Mouse (Mus musculus): ENCODE data around the gene Ly6g6f. TPM values are rescaled to one million over a fixed set of nuclear protein-coding genes. Genes with fewer than 3 reads are reported as not detected.

The Ly6g6f gene
- not detected in 2 replicates for polyA plus RNA-seq (2015; fragmentation: Nextera tagmentation; extraction: Ambion mirVana)

DNA sequence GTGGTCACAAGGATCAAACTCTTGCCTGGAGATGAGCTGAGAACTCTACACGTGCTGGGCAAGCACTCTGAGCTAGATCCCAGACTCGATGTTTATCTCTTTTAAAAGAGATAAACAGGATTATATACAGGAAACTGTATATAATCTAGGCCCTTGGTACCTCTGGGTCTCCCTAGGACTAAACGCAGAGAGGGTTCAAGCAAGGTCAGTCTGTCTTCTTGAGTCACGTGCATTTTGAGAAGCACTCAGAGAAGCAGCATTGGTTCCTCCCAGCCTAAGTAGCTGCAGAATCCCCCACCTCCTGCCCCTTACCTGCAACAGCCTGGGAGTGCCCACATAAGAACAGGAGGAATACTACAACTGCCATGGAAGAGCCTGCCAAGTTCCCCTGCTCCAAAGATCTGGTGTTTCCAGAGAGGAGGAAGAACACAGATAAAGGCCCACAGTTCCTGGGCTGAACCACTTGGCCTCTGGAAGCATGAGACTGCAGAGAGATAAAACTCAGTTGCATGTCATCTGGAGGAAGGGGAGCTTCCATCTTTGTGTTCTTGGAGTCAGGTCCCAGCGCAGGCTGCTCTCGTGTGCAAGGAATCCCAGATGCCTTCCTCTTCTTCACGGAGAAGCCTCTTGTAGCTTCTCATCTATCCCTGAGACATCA lies at the start of gene Ly6g6f:
Gene Ly6g6f, minus strand, starts transcription at position 403 of the 658 bp plus-strand sequence.
- Histone ChIP-seq H3K27ac (no peak within 1 kb of the TSS), H3K4me3 (replicated peaks) (no peak within 1 kb of the TSS), H3K36me3 (no peaks in the 10 kb centered on the region), H3K9ac (no peak within 1 kb of the TSS), H3K4me2 (no peak within 1 kb of the TSS), H3K27me3 (no peaks in the 10 kb centered on the region), H3K4me1 (peaks cover 7% of the 10 kb centered on the region), H3K9me3 (replicated peaks) (no peaks in the 10 kb centered on the region)
- WGBS: 77% methylated on average over 7 of the region's 7 CpGs
- no peak for ATAC-seq (replicated peaks; ENCODE audit: low FRiP score)

DNA sequence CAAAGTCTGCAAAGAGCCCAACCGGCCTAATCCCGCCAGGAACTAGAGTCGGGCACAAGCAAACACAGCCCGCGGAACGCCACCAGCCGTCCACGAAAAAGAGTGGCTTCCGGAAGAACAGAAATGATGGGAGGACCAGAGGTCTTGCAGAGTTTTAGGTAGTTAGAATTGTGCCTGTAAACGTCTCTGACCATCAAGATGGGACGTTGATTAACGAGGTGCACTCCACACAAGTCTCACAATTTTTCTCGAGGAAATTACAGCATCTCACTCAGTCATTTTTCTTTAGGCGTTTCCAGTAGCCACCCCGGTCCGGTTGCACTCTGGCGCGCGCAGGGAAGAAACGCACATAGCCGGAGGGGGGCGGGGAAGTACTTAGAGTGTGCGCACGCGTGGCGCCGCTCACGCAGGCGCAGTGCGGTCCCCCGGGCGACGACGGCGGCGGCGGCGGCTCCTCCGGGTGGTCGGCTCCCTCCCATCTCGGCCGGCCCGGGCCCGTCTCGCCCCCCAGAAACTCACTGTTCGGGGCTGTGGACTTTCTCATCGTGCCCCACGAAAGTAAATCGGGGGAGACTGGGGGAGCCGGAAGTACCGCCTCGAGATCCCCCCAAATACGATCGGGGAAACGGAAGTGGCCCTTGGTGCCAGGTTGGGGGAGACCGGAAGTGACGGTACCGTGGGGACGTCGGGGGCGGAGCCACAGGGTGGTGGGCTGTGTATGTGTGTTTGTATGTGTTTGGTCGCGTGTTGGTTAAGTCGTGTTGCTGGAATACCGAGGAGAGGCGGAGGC lies 49.6 kb upstream of the Ly6g6f start, which contains the start of gene Bag6:
Gene Bag6, plus strand, starts transcription at position 378 of the 790 bp plus-strand sequence.
- H3K36me3 ChIP-seq: peaks cover 30% of the 10 kb centered on the region
- under 1% methylated on average over 66 of the region's 66 CpGs for WGBS
- H3K4me1 ChIP-seq: peaks cover 28% of the 10 kb centered on the region
- H3K9me3 ChIP-seq (replicated peaks): no peaks in the 10 kb centered on the region
- peak within 1 kb of the TSS; percentile 96 for H3K27ac ChIP-seq
- ATAC-seq (replicated peaks; ENCODE audit: low FRiP score): peak; percentile 93
- peak within 1 kb of the TSS; percentile 80 for H3K4me3 ChIP-seq (replicated peaks)
- H3K4me2 ChIP-seq: peak within 1 kb of the TSS; percentile 83
- peak within 1 kb of the TSS; percentile 73 for H3K9ac ChIP-seq
- H3K27me3 ChIP-seq: no peaks in the 10 kb centered on the region

DNA sequence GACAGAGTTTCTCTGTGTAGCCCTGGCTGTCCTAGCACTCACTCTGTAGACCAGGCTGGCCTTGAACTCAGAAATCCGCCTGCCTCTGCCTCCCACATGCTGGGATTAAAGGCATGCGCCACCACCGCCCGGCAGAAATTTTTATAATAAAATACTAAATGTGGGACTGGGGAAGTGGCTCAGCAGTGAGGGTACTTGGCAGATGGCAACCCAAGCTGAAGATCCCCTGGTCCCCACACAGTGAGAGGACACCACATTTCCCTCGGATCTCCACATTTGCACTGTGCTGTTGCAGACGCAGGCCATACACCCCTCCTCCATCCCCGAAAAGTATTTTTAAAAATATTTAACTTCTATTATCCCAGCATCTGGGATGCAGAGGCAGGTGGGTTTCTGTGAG lies 48.1 kb upstream of the Ly6g6f start:
- 95% methylated on average over 7 of the region's 7 CpGs for WGBS
- ATAC-seq (replicated peaks; ENCODE audit: low FRiP score): no peak
- Histone ChIP-seq H3K9ac (no peak overlapping the region), H3K27me3 (no peaks in the 10 kb centered on the region), H3K4me3 (replicated peaks) (no peak overlapping the region), H3K9me3 (replicated peaks) (no peaks in the 10 kb centered on the region), H3K27ac (no peak overlapping the region), H3K36me3 (peaks cover 25% of the 10 kb centered on the region), H3K4me2 (no peak overlapping the region), H3K4me1 (peaks cover 34% of the 10 kb centered on the region)

DNA sequence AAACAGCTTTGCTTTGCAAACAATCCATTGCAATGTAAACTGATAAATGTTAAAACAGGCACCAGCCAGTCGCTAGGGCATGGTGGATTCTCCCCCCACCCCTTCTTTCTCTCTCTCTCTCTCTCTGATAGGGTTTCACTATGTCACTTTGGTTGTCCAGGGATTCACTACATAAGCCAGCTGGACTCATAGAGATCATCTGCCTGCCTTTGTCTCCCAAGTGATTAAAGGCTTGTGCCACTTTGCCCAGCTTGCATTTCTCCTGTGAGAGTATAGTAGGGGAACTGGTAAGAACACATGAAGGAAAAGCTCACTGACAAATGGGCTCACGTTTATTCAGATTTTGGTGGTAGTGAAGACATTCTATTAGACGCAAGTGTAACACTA lies 46.8 kb upstream of the Ly6g6f start:
- peak overlapping the region; percentile 29 for H3K27ac ChIP-seq
- no peak overlapping the region for H3K4me3 ChIP-seq (replicated peaks)
- 64% methylated on average over 3 of the region's 3 CpGs for WGBS
- ATAC-seq (replicated peaks; ENCODE audit: low FRiP score): no peak
- H3K4me1 ChIP-seq: peaks cover 37% of the 10 kb centered on the region
- no peak overlapping the region for H3K4me2 ChIP-seq
- H3K9ac ChIP-seq: no peak overlapping the region
- no peaks in the 10 kb centered on the region for H3K9me3 ChIP-seq (replicated peaks)
- peaks cover 24% of the 10 kb centered on the region; the same call in 1 of the 2 replicates for H3K36me3 ChIP-seq
- no peaks in the 10 kb centered on the region for H3K27me3 ChIP-seq

DNA sequence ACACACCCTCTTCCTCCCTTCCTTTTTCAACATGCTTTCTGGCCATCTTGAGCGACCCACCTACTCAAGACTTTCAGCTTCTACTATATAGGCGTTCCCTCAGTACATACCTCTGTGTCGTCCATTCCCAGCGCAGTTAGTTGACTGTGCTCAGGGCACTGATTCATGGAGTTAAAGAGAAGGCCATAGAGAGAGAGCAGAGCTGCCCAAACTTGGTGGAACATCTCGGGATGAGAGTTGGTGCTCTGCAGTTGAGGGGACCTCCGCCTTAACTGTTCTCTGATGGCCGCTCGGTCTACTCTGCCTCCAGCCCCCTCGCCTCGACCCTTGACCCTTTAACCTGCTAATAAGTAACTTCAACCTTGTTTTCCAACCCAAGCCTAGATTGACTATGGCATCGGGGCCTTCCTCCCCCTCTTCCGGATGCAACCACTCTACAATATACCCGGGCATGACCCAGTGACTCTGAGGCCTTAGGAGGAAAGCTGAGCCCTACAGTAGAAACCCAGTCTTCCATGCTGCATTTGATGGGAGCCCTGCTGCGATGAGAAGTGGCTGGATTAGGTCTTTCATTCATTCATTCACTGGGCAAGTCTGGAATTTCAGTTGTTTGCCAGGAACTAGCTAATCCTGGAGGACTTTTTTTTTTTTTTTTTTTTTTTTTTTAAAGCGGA lies 46.2 kb upstream of the Ly6g6f start, which contains the start of gene Apom:
Gene Apom, minus strand, starts transcription at position 551 of the 674 bp plus-strand sequence.
- Histone ChIP-seq H3K36me3 (peaks cover 24% of the 10 kb centered on the region; the same call in 1 of the 2 replicates), H3K9ac (no peak within 1 kb of the TSS), H3K4me2 (0 out of 2 replicates have a peak within 1 kb of the TSS, but pooled peaks have one; percentile 0), H3K4me1 (peaks cover 37% of the 10 kb centered on the region), H3K9me3 (replicated peaks) (no peaks in the 10 kb centered on the region), H3K27me3 (no peaks in the 10 kb centered on the region), H3K4me3 (replicated peaks) (no peak within 1 kb of the TSS), H3K27ac (peak within 1 kb of the TSS; percentile 29)
- 59% methylated on average over 15 of the region's 15 CpGs for WGBS
- no peak for ATAC-seq (replicated peaks; ENCODE audit: low FRiP score)

DNA sequence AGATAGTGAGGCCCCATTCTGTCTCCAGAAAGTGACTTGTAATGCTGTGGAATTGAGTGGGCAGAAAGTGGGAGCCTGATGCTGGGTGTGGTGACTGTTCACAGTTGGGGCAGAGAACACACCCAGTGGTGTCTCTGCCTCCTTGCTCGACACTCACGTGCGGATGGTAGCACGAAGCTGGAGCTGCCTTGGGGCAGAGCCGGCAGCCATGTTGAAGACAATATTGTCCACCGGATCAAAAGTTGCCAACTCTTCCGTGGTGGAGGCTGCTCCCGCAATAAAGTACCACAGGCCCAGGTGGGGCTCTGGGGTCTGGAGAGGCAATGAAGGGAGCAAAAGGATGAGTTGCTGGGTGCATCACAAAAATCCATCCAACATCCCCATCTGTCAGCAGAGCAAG lies 45.6 kb upstream of the Ly6g6f start:
- no peak for ATAC-seq (replicated peaks; ENCODE audit: low FRiP score)
- Histone ChIP-seq H3K36me3 (peaks cover 24% of the 10 kb centered on the region; the same call in 1 of the 2 replicates), H3K4me1 (peaks cover 37% of the 10 kb centered on the region), H3K9ac (no peak overlapping the region), H3K9me3 (replicated peaks) (no peaks in the 10 kb centered on the region), H3K4me2 (no peak overlapping the region), H3K27me3 (no peaks in the 10 kb centered on the region), H3K4me3 (replicated peaks) (no peak overlapping the region), H3K27ac (peak overlapping the region; percentile 29)
- 90% methylated on average over 8 of the region's 8 CpGs for WGBS

DNA sequence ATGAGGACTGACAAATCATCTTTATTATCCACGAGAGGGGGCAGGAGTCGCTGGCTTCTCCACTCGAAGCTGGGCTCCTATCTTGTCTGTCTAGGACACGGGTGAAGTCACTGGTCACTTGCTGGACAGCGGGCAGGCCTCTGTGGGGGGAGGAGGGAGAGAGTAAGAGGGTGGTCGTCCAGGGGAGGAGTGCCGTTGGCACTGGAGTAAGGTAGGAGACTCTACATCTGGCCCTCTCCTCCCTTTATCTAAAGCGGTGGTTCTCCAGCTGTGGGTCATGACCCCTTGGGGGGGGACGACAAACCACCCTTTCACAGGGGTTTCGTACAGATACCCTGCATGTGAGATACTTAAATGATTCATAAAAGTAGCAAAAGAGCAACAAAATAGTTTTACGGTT lies 43.6 kb upstream of the Ly6g6f start:
- no peak overlapping the region for H3K4me2 ChIP-seq
- H3K27ac ChIP-seq: 0 out of 2 replicates have a peak overlapping the region, but pooled peaks have one; percentile 32
- 0 out of 2 replicates have a peak, but pooled peaks have one; percentile 17 for ATAC-seq (replicated peaks; ENCODE audit: low FRiP score)

DNA sequence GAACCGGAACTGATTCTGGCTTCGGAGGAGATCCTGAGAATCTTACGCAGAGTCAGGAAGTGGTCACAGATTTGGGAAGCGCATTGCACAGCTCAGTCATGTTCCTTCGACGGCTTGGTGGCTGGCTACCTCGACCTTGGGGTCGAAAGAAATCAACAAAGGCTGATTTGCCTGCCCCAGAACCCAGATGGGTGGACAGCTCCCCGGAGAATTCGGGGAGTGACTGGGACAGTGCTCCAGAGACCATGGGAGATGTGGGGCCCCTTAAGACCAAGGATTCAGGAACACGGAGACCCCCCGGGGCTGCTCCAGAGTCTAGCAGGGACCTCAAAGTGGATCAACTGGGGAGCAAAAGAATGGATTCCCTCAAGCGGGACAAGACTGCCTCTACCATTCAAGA lies 41.6 kb upstream of the Ly6g6f start:
- Histone ChIP-seq H3K36me3 (peaks cover 45% of the 10 kb centered on the region), H3K27me3 (no peaks in the 10 kb centered on the region), H3K27ac (peak overlapping the region; percentile 93), H3K4me3 (replicated peaks) (peak overlapping the region; percentile 75), H3K4me1 (peaks cover 54% of the 10 kb centered on the region), H3K9me3 (replicated peaks) (no peaks in the 10 kb centered on the region), H3K4me2 (peak overlapping the region; percentile 80), H3K9ac (peak overlapping the region; percentile 77; the same call in 1 of the 2 replicates)
- WGBS: 63% methylated on average over 13 of the region's 13 CpGs
- no peak for ATAC-seq (replicated peaks; ENCODE audit: low FRiP score)

More for the DNA sequence above, 43.6 kb upstream of the Ly6g6f start:
- no peaks in the 10 kb centered on the region for H3K9me3 ChIP-seq (replicated peaks)
- H3K9ac ChIP-seq: no peak overlapping the region
- WGBS: 44% methylated on average over 11 of the region's 11 CpGs
- H3K36me3 ChIP-seq: peaks cover 34% of the 10 kb centered on the region
- no peak overlapping the region for H3K4me3 ChIP-seq (replicated peaks)
- no peaks in the 10 kb centered on the region for H3K27me3 ChIP-seq
- peaks cover 49% of the 10 kb centered on the region for H3K4me1 ChIP-seq

DNA sequence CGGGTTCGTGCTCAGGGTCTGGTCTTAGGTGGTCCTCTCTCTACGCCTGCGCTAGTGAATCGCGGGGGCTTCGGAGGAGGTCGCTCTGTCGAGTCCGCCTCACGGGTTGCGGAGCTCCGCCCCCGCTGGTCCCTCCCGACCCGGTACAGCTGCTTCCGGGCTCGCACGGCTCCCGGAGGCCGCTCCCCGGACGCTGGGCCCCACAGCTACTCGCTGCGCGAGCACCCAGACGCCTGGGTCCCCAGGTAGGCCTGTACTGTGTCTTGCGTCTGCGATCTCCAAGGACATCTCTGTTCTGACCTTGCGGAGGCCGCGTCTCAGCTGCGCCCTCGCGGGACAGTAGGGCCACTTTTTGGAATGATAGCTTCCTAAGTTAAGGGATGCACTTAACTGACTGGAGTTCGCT lies 40.8 kb upstream of the Ly6g6f start, which contains the start of gene D17H6S53E:
Gene D17H6S53E, plus strand, starts transcription at position 168 of the 406 bp plus-strand sequence.
- Histone ChIP-seq H3K27me3 (no peaks in the 10 kb centered on the region), H3K9me3 (replicated peaks) (no peaks in the 10 kb centered on the region), H3K4me1 (peaks cover 48% of the 10 kb centered on the region), H3K4me2 (peak within 1 kb of the TSS; percentile 80), H3K27ac (peak within 1 kb of the TSS; percentile 93), H3K9ac (peak within 1 kb of the TSS; percentile 77), H3K36me3 (peaks cover 45% of the 10 kb centered on the region), H3K4me3 (replicated peaks) (peak within 1 kb of the TSS; percentile 75)
- WGBS: under 1% methylated on average over 36 of the region's 36 CpGs
- peak; percentile 30 for ATAC-seq (replicated peaks; ENCODE audit: low FRiP score)

DNA sequence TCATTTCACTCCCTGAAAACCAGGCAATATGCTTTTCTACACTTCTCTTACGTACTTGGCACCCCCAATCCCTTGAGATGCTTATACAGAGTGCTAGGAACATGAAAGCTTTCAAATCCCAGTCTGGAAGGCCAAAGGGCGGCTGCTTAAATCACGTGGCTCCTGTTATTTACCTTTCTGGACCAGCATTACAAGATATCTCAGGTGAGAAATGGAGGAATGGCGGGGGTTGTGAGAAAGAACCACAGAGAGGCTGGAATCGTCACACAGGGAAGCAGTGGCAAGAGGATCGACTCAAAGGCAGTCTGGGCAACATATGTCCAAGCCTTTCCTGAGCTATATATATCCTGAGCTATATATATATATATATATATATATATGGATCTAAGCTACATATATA lies 40.2 kb upstream of the Ly6g6f start:
- peaks cover 48% of the 10 kb centered on the region for H3K4me1 ChIP-seq
- peak overlapping the region; percentile 80 for H3K4me2 ChIP-seq
- peak overlapping the region; percentile 75 for H3K4me3 ChIP-seq (replicated peaks)
- peak overlapping the region; percentile 77 for H3K9ac ChIP-seq
- peak overlapping the region; percentile 93 for H3K27ac ChIP-seq
- no peaks in the 10 kb centered on the region for H3K9me3 ChIP-seq (replicated peaks)
- H3K36me3 ChIP-seq: peaks cover 45% of the 10 kb centered on the region
- 32% methylated on average over 6 of the region's 6 CpGs for WGBS
- no peaks in the 10 kb centered on the region for H3K27me3 ChIP-seq
- ATAC-seq (replicated peaks; ENCODE audit: low FRiP score): no peak

DNA sequence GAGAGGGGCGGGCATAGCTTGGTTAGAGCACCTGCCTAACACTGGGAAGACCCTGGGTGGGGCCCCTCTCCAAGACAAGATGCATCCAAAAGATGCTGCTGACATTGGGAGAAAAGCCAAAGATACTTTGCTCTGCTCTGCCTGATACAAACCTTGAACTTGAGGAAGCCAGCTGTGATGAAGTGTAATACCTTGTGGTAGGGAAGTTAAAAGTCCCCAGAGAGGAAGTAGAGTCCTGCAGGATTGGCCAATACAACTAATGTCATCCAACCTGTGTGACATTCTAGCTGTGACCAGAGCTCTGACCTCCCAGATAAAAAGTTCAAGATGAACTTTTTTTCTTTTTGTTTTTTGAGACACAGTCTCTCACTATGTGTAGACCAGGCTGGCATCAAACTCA lies 39.7 kb upstream of the Ly6g6f start:
- peaks cover 53% of the 10 kb centered on the region for H3K4me1 ChIP-seq
- no peaks in the 10 kb centered on the region for H3K27me3 ChIP-seq
- 100% methylated on average over 1 of the region's 1 CpGs for WGBS
- no peak overlapping the region for H3K9ac ChIP-seq
- peak overlapping the region; percentile 80; the same call in 1 of the 2 replicates for H3K4me2 ChIP-seq
- no peaks in the 10 kb centered on the region for H3K9me3 ChIP-seq (replicated peaks)
- H3K36me3 ChIP-seq: peaks cover 40% of the 10 kb centered on the region
- ATAC-seq (replicated peaks; ENCODE audit: low FRiP score): no peak
- 0 out of 2 replicates have a peak overlapping the region, but pooled peaks have one; percentile 93 for H3K27ac ChIP-seq
- 0 out of 2 replicates have a peak overlapping the region, but pooled peaks have one; percentile 75 for H3K4me3 ChIP-seq (replicated peaks)

Measured in kidney, embryonic 15.5 days (tissue).